Mouse (Mus musculus) megakaryocyte-erythroid progenitor cell, adult 5 weeks (primary cell): ENCODE data around the gene Arhgap1. TPM values are rescaled to one million over a fixed set of nuclear protein-coding genes. Genes with fewer than 3 reads are reported as not detected.

Experiments used
- polyA plus RNA-seq: library from polyadenylated mRNA; stranded (reverse); fragments of >175 nt; gene quantifications from 2 replicates; pipeline ENCODE4 v1.2.3, GENCODE M21; 2012

Arhgap1 gene
- polyA plus RNA-seq = 31.6 and 34.3 TPM in 2 replicates

GRCm38 (mm10) chr2:91649553-91650359 lies at the start of gene Arhgap1, which contains the start of gene Zfp408:
Gene Arhgap1, plus strand, starts transcription at chr2:91649860.
Gene Zfp408, minus strand, starts transcription at chr2:91649791.

DNA sequence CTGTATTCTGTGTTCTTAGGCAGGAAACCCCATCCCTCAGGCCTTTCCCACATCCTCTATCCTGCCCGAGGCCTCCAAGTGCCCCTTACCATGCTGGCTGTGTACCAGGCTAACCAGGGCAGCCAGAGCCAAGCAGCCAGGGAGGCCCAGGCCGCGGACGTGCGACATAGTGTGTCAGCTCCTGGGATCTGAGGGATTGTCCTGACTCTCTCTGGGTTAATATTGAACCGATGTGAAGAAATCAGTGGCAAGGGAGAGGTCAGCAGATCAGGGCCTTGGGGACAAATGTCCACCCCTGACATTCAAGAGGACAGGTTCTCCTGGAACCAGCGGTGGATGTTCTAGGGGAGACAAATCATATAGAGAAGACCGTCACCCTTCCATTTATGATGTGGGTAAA lies 13.4 kb upstream of the Arhgap1 start, which contains the start of gene F2:
Gene F2, minus strand, starts transcription at position 186 of the 400 bp plus-strand sequence.

GRCm38 (mm10) chr2:91710272-91711234 lies 60.9 kb downstream of the Arhgap1 start, which contains the start of the genes Atg13 and Harbi1:
Gene Atg13, minus strand, starts transcription at chr2:91710576.
Gene Harbi1, plus strand, starts transcription at chr2:91710852.

Other genes with a start within 250 kb of the Arhgap1 start
- 7.0 and 8.9 TPM in 2 replicates for gene 1110051M20Rik, start 205.2 kb upstream of the Arhgap1 start, polyA plus RNA-seq
- gene Lrp4, start 192.3 kb upstream of the Arhgap1 start, polyA plus RNA-seq = 2.2 and 2.5 TPM in 2 replicates
- 2.5 and 3.0 TPM in 2 replicates for gene Ckap5, start 123.1 kb upstream of the Arhgap1 start, polyA plus RNA-seq
- 0.02 and 0.10 TPM in 2 replicates for gene F2, start 13.4 kb upstream of the Arhgap1 start, polyA plus RNA-seq
- 19.7 and 25.3 TPM in 2 replicates for gene Zfp408, start 69 bp upstream of the Arhgap1 start, polyA plus RNA-seq
- gene Atg13, start 60.7 kb downstream of the Arhgap1 start, polyA plus RNA-seq = 26.2 and 29.4 TPM in 2 replicates
- 0.59 and 0.83 TPM in 2 replicates for gene Harbi1, start 61.0 kb downstream of the Arhgap1 start, polyA plus RNA-seq
- gene Ambra1, start 80.3 kb downstream of the Arhgap1 start, polyA plus RNA-seq = 23.8 and 24.7 TPM in 2 replicates